Mouse (Mus musculus) spleen, postnatal 4 days (tissue): ENCODE results near the gene Igfals.

Experiments used
- DNase-seq, 2 experiments: peaks; one replicate each; pipeline ENCODE4 v3.0.0; 2022; ENCODE audit warnings: low spot score in 2 of 2

Gene Igfals

GRCm38 (mm10) chr17:24861785-24862184, 4.0 kb upstream of the Igfals start:
- no peak for DNase-seq

DNA sequence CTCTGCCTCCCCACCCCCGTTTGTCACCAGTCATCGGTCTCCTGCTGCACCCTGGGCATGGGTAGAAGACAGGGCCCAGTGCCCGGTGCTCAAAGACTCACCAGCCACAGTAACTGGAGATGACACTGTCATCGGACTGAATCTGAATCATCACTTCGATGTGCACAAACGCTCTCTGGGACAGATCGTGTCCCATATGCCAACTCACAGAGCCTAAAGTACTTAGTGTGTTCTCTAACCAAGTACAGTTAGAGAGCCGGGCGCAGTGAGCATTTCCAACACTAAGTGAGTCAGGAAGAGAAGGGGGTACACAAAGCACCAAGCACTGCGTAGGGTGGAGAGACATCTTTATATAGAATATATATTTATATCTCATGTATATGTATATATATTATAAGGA, 2.1 kb downstream of the Igfals start:
- DNase-seq, result no peak

GRCm38 (mm10) chr17:24873695-24874404, 8.1 kb downstream of the Igfals start:
- DNase-seq, result no peak

- DNase-seq, result no peak
These were observed 8.6 kb downstream of the Igfals start for GRCm38 (mm10) chr17:24874405-24874745.

GRCm38 (mm10) chr17:24874989-24875388, 9.2 kb downstream of the Igfals start:
- DNase-seq, result no peak

DNA sequence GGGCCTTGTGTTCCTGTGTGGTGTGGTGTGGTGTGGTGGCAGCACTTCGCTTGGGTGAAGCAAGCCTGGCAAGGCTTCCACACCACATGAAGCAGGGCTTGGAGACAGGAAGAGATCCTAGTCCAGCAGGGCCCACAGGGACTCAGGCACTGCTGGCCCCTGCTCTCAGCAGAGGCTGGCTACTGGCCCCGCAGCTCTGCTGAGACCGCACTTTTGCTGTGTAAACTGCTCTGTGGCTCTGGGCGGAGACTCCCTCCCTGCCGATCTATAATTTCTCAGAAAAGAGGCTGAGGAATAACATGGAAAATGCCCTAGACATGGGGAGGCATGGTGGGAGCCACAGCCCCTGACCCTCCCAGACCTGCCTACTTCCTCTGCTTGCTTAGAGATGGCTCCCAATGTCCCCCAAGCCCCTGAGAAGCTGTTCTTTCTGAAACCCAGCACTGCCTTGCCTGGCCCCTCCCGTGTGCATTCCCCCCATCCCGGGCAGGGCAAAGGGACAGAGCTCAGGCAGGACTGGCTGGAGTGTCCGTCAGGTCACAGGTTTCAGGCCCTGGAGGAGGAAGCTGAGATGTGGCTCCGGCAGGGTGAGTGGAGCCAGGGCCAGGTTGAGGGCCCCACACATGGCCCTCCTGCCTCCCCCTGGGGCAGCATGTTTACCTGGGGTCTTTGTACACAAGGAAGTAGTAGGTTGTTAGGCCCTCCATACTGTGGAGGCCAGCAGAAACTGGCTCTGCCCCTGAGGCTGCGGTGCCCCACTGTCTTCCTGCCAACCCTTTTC, 11.7 kb downstream of the Igfals start:
- DNase-seq, result no peak

GRCm38 (mm10) chr17:24878117-24878397, 12.3 kb downstream of the Igfals start:
- no peak for DNase-seq

DNA sequence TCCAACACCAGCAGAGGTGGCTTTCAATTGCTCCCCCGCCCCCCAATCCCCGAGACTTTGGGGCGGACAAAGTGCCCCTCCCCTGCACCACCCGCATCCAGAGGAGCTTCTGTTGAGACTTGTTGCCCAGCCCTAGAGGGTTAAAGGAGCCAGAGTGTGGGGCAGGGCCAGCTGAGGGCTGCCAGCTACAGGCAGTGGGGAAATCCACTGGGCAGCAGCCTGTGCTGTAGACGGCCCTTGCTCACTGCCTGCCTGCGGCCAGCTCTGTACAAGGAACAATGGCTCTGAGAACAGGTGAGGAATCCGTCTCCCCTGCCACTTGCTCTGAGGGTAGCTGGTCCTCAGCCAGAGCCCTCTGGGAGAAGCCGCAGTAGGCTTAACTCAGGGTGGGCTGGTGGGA, 12.7 kb downstream of the Igfals start:
- DNase-seq, result no peak

DNA sequence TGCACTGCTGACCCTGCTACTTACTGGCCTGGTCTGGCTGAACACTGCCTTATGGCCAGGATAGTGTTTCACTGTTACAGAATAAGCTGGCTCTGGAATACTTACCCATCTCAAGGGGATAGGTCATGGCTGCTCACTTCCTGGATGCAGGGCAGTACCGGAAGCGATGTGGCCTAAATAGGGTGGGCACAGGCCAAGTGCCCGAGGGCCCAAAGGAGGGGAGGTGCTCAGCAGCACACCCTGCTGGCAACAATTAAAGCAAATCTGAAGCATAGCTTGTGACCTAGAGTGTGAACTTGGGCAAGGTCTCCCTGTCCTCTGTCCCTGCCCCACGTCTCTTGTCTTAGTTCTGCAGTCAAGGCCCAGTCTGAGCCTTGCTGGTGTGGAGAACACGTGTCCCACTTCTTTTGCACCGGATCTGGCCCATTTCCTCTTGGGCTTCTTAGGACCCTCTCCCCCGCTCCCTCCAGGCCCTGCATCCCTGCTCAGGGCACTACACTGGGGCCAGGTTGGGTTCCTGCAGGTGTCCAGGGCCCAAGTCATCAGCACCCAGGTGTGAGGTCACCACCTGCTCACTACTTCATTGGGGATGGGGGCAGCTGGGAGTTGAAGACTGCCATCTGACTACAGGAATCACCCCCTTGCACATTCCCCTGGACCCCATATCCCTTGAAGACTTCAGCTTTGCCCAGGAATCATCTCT, 16.1 kb downstream of the Igfals start:
- no peak for DNase-seq

GRCm38 (mm10) chr17:24884391-24884790, 18.6 kb downstream of the Igfals start:
- no peak for DNase-seq

- no peak for DNase-seq
These were observed 19.7 kb downstream of the Igfals start for GRCm38 (mm10) chr17:24885356-24886133.

DNA sequence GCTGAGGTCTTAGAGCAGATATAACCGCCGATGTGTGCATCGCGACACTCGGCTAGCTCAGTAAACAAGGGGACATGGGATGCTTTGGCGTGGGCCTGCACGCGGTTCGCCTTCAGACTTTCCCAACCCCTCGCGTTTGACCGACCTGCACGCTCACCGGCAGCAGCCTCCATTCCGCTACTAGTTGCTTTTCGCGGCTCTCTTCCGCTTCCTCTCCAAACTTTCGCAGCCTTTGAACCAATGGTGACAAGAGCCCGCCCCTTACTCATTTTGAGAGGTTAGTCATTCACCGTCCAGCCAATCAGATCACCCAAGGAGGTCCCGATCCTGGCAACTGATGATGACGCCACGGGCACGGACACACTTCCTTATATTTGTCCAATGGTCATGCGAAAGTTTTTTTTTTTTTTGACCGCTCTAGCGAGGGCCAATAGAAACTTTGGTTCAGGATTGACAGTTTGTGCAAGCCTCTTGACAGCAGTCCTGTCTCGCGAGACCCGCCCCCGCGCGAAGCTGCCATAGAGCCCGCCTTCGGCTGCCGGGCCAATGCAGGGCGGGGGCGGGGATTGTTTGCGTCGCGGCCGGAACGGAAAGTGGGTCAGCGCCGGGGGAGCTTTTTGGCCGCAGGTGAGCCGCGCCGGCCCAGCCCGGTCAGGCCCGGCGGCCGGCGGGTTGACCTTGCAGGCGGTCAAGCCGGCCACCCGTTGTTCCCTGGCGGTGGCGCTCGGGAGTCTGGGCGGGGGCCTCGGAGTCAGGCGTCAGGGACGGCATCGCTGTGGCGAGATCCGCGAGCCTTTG, 20.5 kb downstream of the Igfals start, which contains the start of the genes Nubp2 and Spsb3:
TSS of gene Nubp2 (minus strand) at position 216 of the 798 bp plus-strand sequence.
TSS of gene Spsb3 (plus strand) at position 510 of the 798 bp plus-strand sequence.
- DNase-seq, result peak; percentile 97 to 98

GRCm38 (mm10) chr17:24886932-24887271, 21.1 kb downstream of the Igfals start:
- no peak for DNase-seq

DNA sequence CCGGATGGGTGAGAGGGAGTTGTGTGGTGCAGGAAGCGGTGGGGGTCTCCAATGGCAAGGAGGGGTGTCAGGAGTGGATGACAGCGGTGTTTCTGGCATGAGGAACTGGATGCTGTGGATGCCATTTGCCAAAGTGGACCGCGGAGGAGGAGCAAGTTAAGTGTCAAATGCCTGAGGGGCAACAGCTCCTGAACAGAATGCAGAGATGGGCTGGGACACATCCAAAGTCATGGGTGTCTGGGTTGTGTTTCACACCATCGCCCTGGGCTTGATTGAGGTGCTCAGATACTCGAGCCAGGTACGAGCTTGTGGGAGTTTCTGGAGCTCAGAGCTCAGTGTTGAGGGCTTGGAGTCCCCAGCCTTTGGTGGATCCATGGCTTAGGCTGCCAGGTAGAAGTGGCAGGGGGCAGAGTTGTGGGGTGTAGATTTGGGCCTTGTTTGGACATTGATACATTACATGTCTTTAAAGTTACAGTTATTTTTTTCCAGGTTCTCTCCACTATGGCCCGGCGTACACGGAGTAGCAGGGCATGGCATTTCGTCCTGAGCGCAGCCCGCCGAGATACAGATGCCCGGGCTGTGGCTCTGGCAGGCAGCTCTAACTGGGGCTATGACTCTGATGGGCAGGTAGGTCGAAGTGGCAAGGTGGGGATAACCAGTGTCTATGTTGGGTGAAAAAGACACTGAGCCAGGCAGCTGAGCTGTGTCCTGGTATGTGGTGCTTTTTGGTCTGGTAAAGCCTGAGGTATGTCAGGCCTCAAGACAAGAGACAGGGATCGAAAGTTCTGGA, 21.7 kb downstream of the Igfals start:
- no peak for DNase-seq

- no peak for DNase-seq
These were observed 23.1 kb downstream of the Igfals start for GRCm38 (mm10) chr17:24888862-24889261.

GRCm38 (mm10) chr17:24890151-24891092, 24.6 kb downstream of the Igfals start:
- no peak for DNase-seq

GRCm38 (mm10) chr17:24891321-24891720, 25.5 kb downstream of the Igfals start:
- peak in 1 of 2 experiments; percentile 61 for DNase-seq

- DNase-seq, result no peak
These were observed 27.0 kb downstream of the Igfals start for GRCm38 (mm10) chr17:24892785-24893184.

GRCm38 (mm10) chr17:24893276-24893675, 27.5 kb downstream of the Igfals start:
- no peak for DNase-seq
